ENCODE assay signal across 20 mouse cellular contexts in the genomic region with DNA sequence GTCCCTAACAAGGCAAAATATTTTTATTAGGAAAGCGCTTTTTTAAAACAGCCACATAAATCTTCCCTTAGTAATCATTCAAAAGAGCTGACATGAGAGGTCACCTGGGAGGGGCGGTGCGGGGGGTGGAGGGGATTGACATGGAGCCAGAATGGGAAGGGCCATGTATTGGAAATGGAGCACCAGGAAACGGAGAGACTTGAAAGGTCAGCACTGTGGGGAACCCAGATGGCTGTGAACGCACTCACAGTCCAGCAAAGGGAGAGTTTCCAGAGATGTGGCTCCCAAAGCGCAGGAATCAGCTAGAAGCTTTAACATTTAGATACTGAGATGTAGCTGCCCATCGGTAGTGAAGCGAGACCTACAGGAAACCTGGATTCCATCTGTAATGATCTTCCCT.
DNase-seq lines count a peak whose midpoint lies in the region; ATAC-seq and TF ChIP-seq lines count a peak whose summit lies in the region.
"Had no signal": no experiment of that assay in that cellular context is flagged by ENCODE, and none has a peak within 500 bp of the region (broad histone marks: within the 10 kb centered on the region; RNA-seq: fewer than 3 reads in every experiment).

No protein-coding gene starts in this region.

- H3K9me3 ChIP-seq in lung, postnatal 0 days (ENCODE audit: low read length), result no peaks in the 10 kb centered on the region
- no peaks in the 10 kb centered on the region for H3K9me3 ChIP-seq in forebrain, embryonic 16.5 days (ENCODE audit: control insufficient read depth, low read length)
- H3K9me3 ChIP-seq: embryonic facial prominence, embryonic 10.5 days; heart, embryonic 12.5 days; hindbrain, embryonic 13.5 days; intestine, embryonic 15.5 days; kidney, embryonic 15.5 days; liver, embryonic 12.5 days; midbrain, embryonic 10.5 days; neural tube, embryonic 13.5 days had no signal

- no peak for TF ChIP-seq EP300 in lung, postnatal 0 days (IDR thresholded peaks at IDR 0.05)

- DNase-seq in kidney, adult 9 months, result peak; percentile 8
- DNase-seq in kidney, postnatal 4 days, result no peak
- peak; percentile 79 for DNase-seq in brain, adult 2 months (ENCODE audit: low read depth, low spot score)
- peak; percentile 51 for DNase-seq in cerebellum, adult 9-11 months
- no peak for DNase-seq in lung, postnatal 0 days (ENCODE audit: low spot score)
- DNase-seq in right cerebral cortex, postnatal 36 days (ENCODE audit: low spot score in 2 of 2), result no peak
- DNase-seq: heart, postnatal 14 days; lung, embryonic 14.5 days; lung, postnatal 4 days; thymus, adult 2 months had no signal

- no peak overlapping the region for H3K27ac ChIP-seq in lung, postnatal 0 days (ENCODE audit: low read length)
- no peak overlapping the region for H3K27ac ChIP-seq in forebrain, embryonic 16.5 days (ENCODE audit: low read length)
- H3K27ac ChIP-seq: embryonic facial prominence, embryonic 10.5 days; hindbrain, embryonic 13.5 days; intestine, embryonic 15.5 days; kidney, embryonic 15.5 days; limb, embryonic 12.5 days; liver, embryonic 12.5 days; midbrain, embryonic 10.5 days; neural tube, embryonic 13.5 days had no signal

- H3K4me1 ChIP-seq in lung, postnatal 0 days (ENCODE audit: insufficient read depth, low read depth, low read length), result no peaks in the 10 kb centered on the region
- peaks cover 5% of the 10 kb centered on the region; the same call in 1 of the 2 replicates for H3K4me1 ChIP-seq in forebrain, embryonic 16.5 days (replicated peaks; ENCODE audit: control insufficient read depth, insufficient read depth, low read length)
- H3K4me1 ChIP-seq: heart, embryonic 12.5 days; hindbrain, embryonic 13.5 days; intestine, embryonic 15.5 days; kidney, embryonic 15.5 days; liver, embryonic 12.5 days; neural tube, embryonic 13.5 days had no signal

- 82% methylated on average over 8 of the region's 8 CpGs for WGBS in lung, postnatal 0 days
- 83% methylated on average over 8 of the region's 8 CpGs for WGBS in forebrain, embryonic 16.5 days

- H3K36me3 ChIP-seq in lung, postnatal 0 days (ENCODE audit: insufficient read depth, low read length), result no peaks in the 10 kb centered on the region
- H3K36me3 ChIP-seq in forebrain, embryonic 16.5 days (ENCODE audit: control insufficient read depth, insufficient read depth), result no peaks in the 10 kb centered on the region
- H3K36me3 ChIP-seq: hindbrain, embryonic 13.5 days; intestine, embryonic 15.5 days; neural tube, embryonic 13.5 days had no signal

- no peak overlapping the region for H3K4me3 ChIP-seq in lung, postnatal 0 days (ENCODE audit: low read depth, low read length)
- H3K4me3 ChIP-seq in forebrain, embryonic 16.5 days (replicated peaks; ENCODE audit: low read length), result no peak overlapping the region
- H3K4me3 ChIP-seq: embryonic facial prominence, embryonic 10.5 days; heart, embryonic 12.5 days; hindbrain, embryonic 13.5 days; intestine, embryonic 15.5 days; kidney, embryonic 15.5 days; limb, embryonic 12.5 days; liver, embryonic 12.5 days; midbrain, embryonic 10.5 days; neural tube, embryonic 13.5 days had no signal

- no peaks in the 10 kb centered on the region for H3K27me3 ChIP-seq in lung, postnatal 0 days (replicated peaks; ENCODE audit: insufficient read depth, low read length)
- H3K27me3 ChIP-seq in forebrain, embryonic 16.5 days (replicated peaks; ENCODE audit: control insufficient read depth, insufficient read depth, low read length), result no peaks in the 10 kb centered on the region
- H3K27me3 ChIP-seq: heart, embryonic 12.5 days; hindbrain, embryonic 13.5 days; intestine, embryonic 15.5 days; kidney, embryonic 15.5 days; limb, embryonic 12.5 days; liver, embryonic 12.5 days; neural tube, embryonic 13.5 days had no signal

- ATAC-seq in lung, postnatal 0 days, result no peak
- no peak for ATAC-seq in forebrain, embryonic 16.5 days
- ATAC-seq: intestine, embryonic 15.5 days; liver, embryonic 12.5 days had no signal

- H3K9ac ChIP-seq in lung, postnatal 0 days (replicated peaks; ENCODE audit: low read depth), result no peak overlapping the region
- no peak overlapping the region for H3K9ac ChIP-seq in forebrain, embryonic 16.5 days (replicated peaks; ENCODE audit: low read depth, low read length)
- H3K9ac ChIP-seq: heart, embryonic 12.5 days; hindbrain, embryonic 13.5 days; intestine, embryonic 15.5 days; kidney, embryonic 15.5 days; limb, embryonic 12.5 days; liver, embryonic 12.5 days; lung, embryonic 14.5 days; neural tube, embryonic 13.5 days had no signal

- H3K4me2 ChIP-seq in lung, postnatal 0 days (replicated peaks; ENCODE audit: low read depth, low read length), result no peak overlapping the region
- no peak overlapping the region for H3K4me2 ChIP-seq in forebrain, embryonic 16.5 days (ENCODE audit: low read length)
- H3K4me2 ChIP-seq: heart, embryonic 12.5 days; hindbrain, embryonic 13.5 days; intestine, embryonic 15.5 days; kidney, embryonic 15.5 days; limb, embryonic 12.5 days; liver, embryonic 12.5 days; lung, embryonic 14.5 days; neural tube, embryonic 13.5 days had no signal

- no peak for TF ChIP-seq CTCF in lung, postnatal 0 days (IDR thresholded peaks at IDR 0.05)

Comparison
In these comparisons a context has a peak if more than half of its experiments do, and no peak if none do; other contexts are left out.
1. DNase-seq: peak in kidney, adult 9 months (single experiment), brain, adult 2 months (single experiment) and cerebellum, adult 9-11 months (single experiment); none in kidney, postnatal 4 days (0 of 2), lung, postnatal 0 days (single experiment) and right cerebral cortex, postnatal 36 days (0 of 2).